Mouse (Mus musculus): ENCODE results near the gene Rapgef1. TPM values are rescaled to one million over a fixed set of nuclear protein-coding genes. Genes with fewer than 3 reads are reported as not detected.

Rapgef1 gene
- 66.8 TPM for polyA plus RNA-seq (2014; fragmentation: Illumina TruSeq; extraction: RNeasy Lipid Tissue Mini Kit (QIAGEN cat#74804); ENCODE audit: low read depth, low replicate concordance)

DNA sequence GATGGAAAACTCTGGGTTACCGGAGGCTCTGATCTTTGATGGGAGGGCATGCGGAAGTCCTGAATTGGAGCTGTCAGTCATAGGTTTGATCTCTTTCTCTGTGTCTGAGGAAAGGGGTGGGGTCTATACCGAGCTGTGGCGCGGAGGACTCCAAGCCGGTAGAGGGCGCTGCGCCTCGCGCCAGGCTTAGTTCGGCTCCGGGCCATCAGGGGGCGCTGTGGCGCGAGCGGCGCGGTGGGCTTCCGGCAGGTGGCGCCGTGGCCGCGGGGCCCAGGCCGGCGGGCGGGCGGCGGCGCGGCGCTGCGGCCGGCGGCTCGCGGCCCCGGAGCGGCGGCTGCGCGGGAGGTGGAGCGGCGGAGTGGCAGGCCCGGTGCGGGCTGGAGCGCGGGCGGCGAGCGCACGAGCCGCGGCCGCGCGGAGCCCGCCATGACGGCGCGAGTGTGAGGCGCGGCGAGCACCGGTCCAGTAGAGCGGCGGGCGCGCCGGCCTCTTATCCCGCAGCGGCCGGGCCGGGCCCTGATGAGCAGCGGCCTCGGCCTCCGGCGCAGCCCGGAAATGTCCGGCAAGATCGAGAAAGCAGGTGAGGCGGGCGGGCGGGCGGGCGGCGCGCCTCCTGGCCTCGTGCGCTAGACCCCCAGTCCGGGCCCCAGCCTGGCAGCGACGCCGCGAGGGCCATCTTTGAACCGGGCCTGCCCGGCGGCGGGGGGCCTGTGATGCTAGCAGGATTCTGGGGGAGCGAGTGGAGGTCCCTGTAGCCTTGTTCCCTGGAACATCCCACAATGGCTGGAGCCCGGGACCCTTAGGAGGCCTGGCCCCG, at the start of gene Rapgef1:
Gene Rapgef1 (plus strand): TSS at position 237 of the 817 bp plus-strand sequence.

DNA sequence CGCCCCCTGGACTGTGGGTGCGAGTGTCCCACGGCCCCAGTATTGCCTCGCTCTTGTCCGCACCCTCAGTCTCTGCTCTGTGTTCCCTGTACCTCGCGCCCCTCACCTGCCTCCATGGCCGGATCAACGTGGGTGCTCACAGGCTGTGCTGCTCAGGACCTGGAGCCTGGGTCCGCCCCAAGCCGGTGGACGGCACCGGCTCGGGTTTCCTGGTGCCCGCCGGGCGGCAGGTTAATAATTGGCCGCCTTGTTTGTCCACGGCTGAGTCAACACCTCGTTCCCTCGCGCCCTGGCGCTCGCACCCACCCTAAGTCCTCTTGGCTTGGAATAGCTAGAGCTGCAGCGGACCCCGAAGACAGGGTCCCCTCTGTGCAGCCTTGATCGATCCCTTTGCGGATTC, 132.0 kb downstream of the Rapgef1 start, which contains the start of gene Gm13420:
Gene Gm13420 (minus strand): TSS at position 189 of the 400 bp plus-strand sequence.

GRCm38 (mm10) chr2:29787104-29787917, 167.8 kb downstream of the Rapgef1 start, which contains the start of gene Coq4:
Gene Coq4, plus strand, starts transcription at chr2:29787493.

DNA sequence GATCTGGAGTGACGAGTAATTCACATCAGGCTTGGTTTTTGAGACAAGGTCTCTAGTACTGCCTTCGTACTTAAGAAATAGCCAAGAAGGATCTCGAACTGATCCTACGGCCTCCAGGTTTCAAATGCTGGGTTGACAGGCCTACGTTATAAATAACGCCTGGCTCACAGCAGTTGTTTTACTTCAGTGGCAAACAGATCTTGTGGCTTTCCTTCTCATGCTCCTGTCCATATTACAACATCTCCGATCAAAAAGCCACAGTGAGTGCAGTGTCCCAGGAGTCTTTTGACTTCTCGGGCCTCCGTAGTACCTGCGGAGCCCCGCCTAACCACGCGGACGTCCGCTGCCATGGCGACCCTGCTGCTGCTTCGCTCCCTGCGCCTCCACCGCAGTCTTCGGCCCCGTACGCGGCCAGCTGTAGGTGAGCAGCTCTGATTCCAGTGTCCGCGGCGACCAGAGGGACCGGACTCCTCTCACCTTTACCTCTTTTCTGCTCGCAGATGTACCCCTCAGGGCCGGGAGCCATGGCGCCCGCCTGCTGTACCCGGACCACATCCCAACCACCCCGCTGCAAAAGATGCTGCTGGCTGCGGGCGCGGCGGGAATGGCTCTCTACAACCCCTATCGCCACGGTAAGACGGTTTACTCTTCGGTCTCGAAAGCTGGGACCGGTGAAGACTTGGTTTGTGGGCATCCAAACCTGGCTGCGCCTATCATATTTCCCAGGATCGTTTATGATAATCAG, 168.6 kb downstream of the Rapgef1 start, which contains the start of gene Trub2:
Gene Trub2 (minus strand): TSS at position 566 of the 745 bp plus-strand sequence.

Other genes starting within 250 kb of the Rapgef1 start
- gene Gm13420, start 132.0 kb downstream of the Rapgef1 start, polyA plus RNA-seq (2014; fragmentation: Illumina TruSeq; extraction: RNeasy Lipid Tissue Mini Kit (QIAGEN cat#74804); ENCODE audit: low read depth, low replicate concordance) = not detected
- gene Gm13547, start 139.6 kb downstream of the Rapgef1 start, polyA plus RNA-seq (2014; fragmentation: Illumina TruSeq; extraction: RNeasy Lipid Tissue Mini Kit (QIAGEN cat#74804); ENCODE audit: low read depth, low replicate concordance) = not detected
- gene Coq4, start 167.8 kb downstream of the Rapgef1 start, polyA plus RNA-seq (2014; fragmentation: Illumina TruSeq; extraction: RNeasy Lipid Tissue Mini Kit (QIAGEN cat#74804); ENCODE audit: low read depth, low replicate concordance) = 20.8 TPM
- 21.3 TPM for gene Trub2, start 168.8 kb downstream of the Rapgef1 start, polyA plus RNA-seq (2014; fragmentation: Illumina TruSeq; extraction: RNeasy Lipid Tissue Mini Kit (QIAGEN cat#74804); ENCODE audit: low read depth, low replicate concordance)
- gene Slc27a4, start 182.9 kb downstream of the Rapgef1 start, polyA plus RNA-seq (2014; fragmentation: Illumina TruSeq; extraction: RNeasy Lipid Tissue Mini Kit (QIAGEN cat#74804); ENCODE audit: low read depth, low replicate concordance) = 13.0 TPM
- gene Urm1, start 200.4 kb downstream of the Rapgef1 start, polyA plus RNA-seq (2014; fragmentation: Illumina TruSeq; extraction: RNeasy Lipid Tissue Mini Kit (QIAGEN cat#74804); ENCODE audit: low read depth, low replicate concordance) = 26.2 TPM
- gene Cercam, start 249.4 kb downstream of the Rapgef1 start, polyA plus RNA-seq (2014; fragmentation: Illumina TruSeq; extraction: RNeasy Lipid Tissue Mini Kit (QIAGEN cat#74804); ENCODE audit: low read depth, low replicate concordance) = 3.7 TPM

Data from heart, adult 10 weeks (tissue).